Mouse (Mus musculus): ENCODE data around the gene Cfap61.

- TF ChIP-seq CTCF (IDR thresholded peaks at IDR 0.05; ENCODE audit: low read depth, low read length) (no peak), POLR2A (IDR thresholded peaks at IDR 0.05; ENCODE audit: extremely low read depth, insufficient read depth, low read length) (no peak)
These were observed 32.7 kb upstream of the Cfap61 start, which contains the start of gene Naa20 for GRCm38 (mm10) chr2:145901861-145902260.
